Mouse (Mus musculus): ENCODE results near the gene Slc13a3.
"Not testable (repeated sequence)": the region's sequence is repeated elsewhere in the genome, so short reads cannot be mapped to it uniquely, and the experiment has no call there.

Slc13a3 gene

GRCm38 (mm10) chr2:165473003-165473402 is at the start of gene Slc13a3:
Gene Slc13a3 (minus strand): TSS chr2:165473230.
- DNase-seq (ENCODE audit: low spot score), result no peak

GRCm38 (mm10) chr2:165515178-165515728 is 42.2 kb upstream of the Slc13a3 start:
- no peak for DNase-seq (ENCODE audit: low spot score)

GRCm38 (mm10) chr2:165512870-165513600 is 40.0 kb upstream of the Slc13a3 start:
- peak; percentile 78 for DNase-seq (ENCODE audit: low spot score)

- no peak for DNase-seq (ENCODE audit: low spot score)
These were observed 39.4 kb upstream of the Slc13a3 start for GRCm38 (mm10) chr2:165512426-165512825.

GRCm38 (mm10) chr2:165511530-165511929 is 38.5 kb upstream of the Slc13a3 start:
- not testable (repeated sequence) for DNase-seq (ENCODE audit: low spot score)

GRCm38 (mm10) chr2:165510914-165511458 is 38.0 kb upstream of the Slc13a3 start:
- DNase-seq (ENCODE audit: low spot score), result not testable (repeated sequence)

GRCm38 (mm10) chr2:165510466-165510865 is 37.4 kb upstream of the Slc13a3 start:
- DNase-seq (ENCODE audit: low spot score), result no peak

- no peak for DNase-seq (ENCODE audit: low spot score)
These were observed 36.7 kb upstream of the Slc13a3 start for GRCm38 (mm10) chr2:165509686-165510085.

- DNase-seq (ENCODE audit: low spot score), result peak; percentile 77
These were observed 30.5 kb upstream of the Slc13a3 start, which contains the start of gene Slc2a10 for GRCm38 (mm10) chr2:165503259-165504203. Gene Slc2a10 (plus strand): TSS chr2:165503787.

- DNase-seq (ENCODE audit: low spot score), result no peak
These were observed 25.8 kb upstream of the Slc13a3 start for GRCm38 (mm10) chr2:165498816-165499215.

GRCm38 (mm10) chr2:165497706-165498275 is 24.8 kb upstream of the Slc13a3 start:
- DNase-seq (ENCODE audit: low spot score), result no peak

GRCm38 (mm10) chr2:165496251-165496650 is 23.2 kb upstream of the Slc13a3 start:
- peak; percentile 71 for DNase-seq (ENCODE audit: low spot score)

- DNase-seq (ENCODE audit: low spot score), result no peak
These were observed 21.5 kb upstream of the Slc13a3 start for GRCm38 (mm10) chr2:165494495-165494894.

- no peak for DNase-seq (ENCODE audit: low spot score)
These were observed 20.7 kb upstream of the Slc13a3 start for GRCm38 (mm10) chr2:165493587-165494210.

- peak; percentile 82 for DNase-seq (ENCODE audit: low spot score)
These were observed 19.9 kb upstream of the Slc13a3 start, which contains the start of gene Trp53rka for GRCm38 (mm10) chr2:165492648-165493553. Gene Trp53rka (minus strand): TSS chr2:165493324.

- DNase-seq (ENCODE audit: low spot score), result peak; percentile 72
These were observed 14.0 kb upstream of the Slc13a3 start for GRCm38 (mm10) chr2:165486881-165487535.

- no peak for DNase-seq (ENCODE audit: low spot score)
These were observed 13.4 kb upstream of the Slc13a3 start for GRCm38 (mm10) chr2:165486401-165486800.

GRCm38 (mm10) chr2:165485826-165486225 is 12.8 kb upstream of the Slc13a3 start:
- no peak for DNase-seq (ENCODE audit: low spot score)

- DNase-seq (ENCODE audit: low spot score), result no peak
These were observed 11.1 kb upstream of the Slc13a3 start for GRCm38 (mm10) chr2:165484152-165484551.

GRCm38 (mm10) chr2:165482003-165482402 is 9.0 kb upstream of the Slc13a3 start:
- DNase-seq (ENCODE audit: low spot score), result no peak

All from testis, postnatal 10 days (tissue).